Mouse (Mus musculus) ES-E14 (cell line): ENCODE measurements at regions not wholly inside any gene's neighbourhood (a gene's known extent, or its start where the extent isn't known, plus 50 kb on each side); places are given as distances from the start of the nearest gene placed in this dataset.

Experiments used
- DNase-seq: peaks from one replicate; pipeline ENCODE4 v3.0.0-alpha.2; 2013; ENCODE audit warnings: low read depth, low spot score
- H3K27ac ChIP-seq: 2 replicates; pipeline ENCODE4 v1.5.1; 2012; ENCODE audit warnings: low read depth, mild to moderate bottlenecking, low read length, moderate library complexity, mixed read lengths; ENCODE audit not compliant: poor library complexity, insufficient read depth, severe bottlenecking
- H3K36me3 ChIP-seq: 2 replicates; pipeline ENCODE4 v1.6.1; 2012; ENCODE audit warnings: mild to moderate bottlenecking, low read length, moderate library complexity, mixed read lengths; ENCODE audit not compliant: control insufficient read depth, poor library complexity, insufficient read depth, severe bottlenecking
- H3K4me1 ChIP-seq, 2 experiments: fragments of 150-350 bp in 1 of 2; sonication (generic) in 1 of 2; 2 replicates each; pipeline ENCODE4 v1.6.1; 2012; ENCODE audit warnings: low read length in 2 of 2, mild to moderate bottlenecking in 1 of 2, mixed read lengths in 1 of 2; ENCODE audit not compliant: control insufficient read depth in 2 of 2, insufficient read depth in 2 of 2, poor library complexity in 1 of 2
- H3K4me3 ChIP-seq, 2 experiments: fragments of 150-350 bp in 1 of 2; sonication (generic) in 1 of 2; 2 replicates each; pipeline ENCODE4 v1.5.1; 2012; ENCODE audit warnings: low read length in 2 of 2, low read depth in 1 of 2, mild to moderate bottlenecking in 1 of 2, mixed read lengths in 1 of 2; ENCODE audit not compliant: insufficient read depth in 1 of 2, poor library complexity in 1 of 2, severe bottlenecking in 1 of 2
- H3K9ac ChIP-seq: 2 replicates; pipeline ENCODE4 v1.6.1; 2012; ENCODE audit warnings: low read depth, mild to moderate bottlenecking, low read length, mixed read lengths; ENCODE audit not compliant: poor library complexity, insufficient read depth, severe bottlenecking
- H3K9me3 ChIP-seq: fragments of 150-350 bp; sonication (generic); 2 replicates; pipeline ENCODE4 v1.6.1; 2012; ENCODE audit warnings: low read depth, mild to moderate bottlenecking, low read length; ENCODE audit not compliant: control insufficient read depth, insufficient read depth
- CHD2 ChIP-seq: IDR thresholded peaks from 2 replicates; pipeline ENCODE4 v1.6.1; 2014; ENCODE audit warnings: mild to moderate bottlenecking, low read depth, low read length, inconsistent platforms
- HCFC1 ChIP-seq: IDR thresholded peaks from 2 replicates; pipeline ENCODE4 v1.6.1; 2012; ENCODE audit warnings: low read length, inconsistent platforms, borderline replicate concordance; ENCODE audit not compliant: insufficient read depth
- MAFK ChIP-seq: IDR thresholded peaks from 2 replicates; pipeline ENCODE4 v1.6.1; 2014; ENCODE audit warnings: mild to moderate bottlenecking, low read depth, low read length, inconsistent platforms; ENCODE audit not compliant: insufficient read depth
- ZC3H11A ChIP-seq: IDR thresholded peaks from 2 replicates; pipeline ENCODE4 v1.6.1; 2012; ENCODE audit warnings: low read depth, mild to moderate bottlenecking, inconsistent platforms, low read length, borderline replicate concordance
- ZNF384 ChIP-seq: IDR thresholded peaks from 2 replicates; pipeline ENCODE4 v1.6.1; 2012; ENCODE audit warnings: low read depth, low read length, inconsistent platforms
- in situ Hi-C, 2 experiments: fragments of 600-800 bp; cut with MboI; formaldehyde crosslinking; loops; one replicate each; pipeline ENCODE4 v1.15.1; 2025; ENCODE audit warnings: low sequenced_read_pairs in 2 of 2, inconsistent platforms in 1 of 2; ENCODE audit not compliant: unreplicated experiment in 2 of 2

GRCm38 (mm10) chr16:30797006-30797405 is 197.5 kb downstream of the Fam43a start:
- Histone ChIP-seq H3K9me3 (no peaks in the 10 kb centered on the region; the same call in 1 of the 2 replicates), H3K4me1 (peaks cover 0 to 2% of the 10 kb centered on the region in 2 experiments; a peak in 1 of 4 replicates), H3K27ac (no peak overlapping the region), H3K36me3 (no peaks in the 10 kb centered on the region), H3K9ac (no peak overlapping the region), H3K4me3 (no peak overlapping the region)
- in situ Hi-C loops = no loop called here
- TF ChIP-seq HCFC1 (no peak), ZNF384 (no peak), CHD2 (no peak), ZC3H11A (no peak), MAFK (no peak)
- DNase-seq = no peak

DNA sequence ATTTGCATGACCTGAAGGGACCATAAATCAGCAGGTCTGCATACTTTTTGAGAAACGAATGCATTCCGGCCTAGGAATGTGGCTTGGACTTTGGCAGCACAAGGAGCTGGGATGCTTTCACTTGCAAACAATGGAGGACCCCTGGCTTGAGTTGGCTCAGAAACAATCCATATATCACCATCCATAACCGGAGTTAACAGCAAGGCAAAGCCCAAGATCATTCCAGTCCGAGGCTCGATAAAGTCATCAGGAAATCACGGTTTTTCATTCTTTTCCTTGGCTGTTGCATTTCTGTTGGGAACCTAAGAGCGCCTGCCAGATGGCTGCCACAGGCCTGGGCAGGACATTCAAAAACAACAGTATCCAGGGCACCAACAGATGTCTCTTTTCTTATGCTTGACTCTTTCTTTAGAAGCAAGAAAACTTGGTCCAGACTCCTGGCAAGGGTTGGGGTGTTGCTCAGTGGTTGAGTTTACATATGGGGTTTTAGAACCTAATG is 198.5 kb downstream of the Fam43a start:
- no peak overlapping the region for H3K27ac ChIP-seq
- no peak for DNase-seq
- peaks cover 0 to 2% of the 10 kb centered on the region in 2 experiments; a peak in 1 of 4 replicates for H3K4me1 ChIP-seq
- TF ChIP-seq MAFK = no peak
- no peak for TF ChIP-seq HCFC1
- no peak for TF ChIP-seq CHD2
- no peak for TF ChIP-seq ZC3H11A
- no peak for TF ChIP-seq ZNF384
- in situ Hi-C loops = no loop called here
- H3K4me3 ChIP-seq = no peak overlapping the region
- no peak overlapping the region for H3K9ac ChIP-seq
- H3K9me3 ChIP-seq = no peaks in the 10 kb centered on the region; the same call in 1 of the 2 replicates
- H3K36me3 ChIP-seq = no peaks in the 10 kb centered on the region

DNA sequence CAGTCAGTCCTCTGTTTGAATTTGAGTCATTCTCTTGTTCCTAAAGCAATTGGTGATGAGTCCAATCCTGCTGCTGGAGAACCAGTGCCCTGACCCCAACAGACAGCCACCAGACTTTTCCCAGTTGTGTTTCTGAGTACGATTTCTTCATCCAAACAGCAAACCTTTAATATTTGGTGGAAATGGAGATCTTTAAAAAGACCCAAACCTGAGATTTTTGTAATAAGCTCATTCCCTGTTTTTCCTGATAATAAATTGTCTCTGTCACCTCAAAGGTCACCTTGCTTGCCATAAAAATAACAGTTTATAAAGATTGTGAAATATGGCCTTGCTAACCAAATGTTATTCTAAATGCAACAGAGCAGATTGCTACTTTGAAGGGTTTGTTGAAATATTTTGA is 199.0 kb downstream of the Fam43a start:
- no peak for DNase-seq
- no peaks in the 10 kb centered on the region; the same call in 1 of the 2 replicates for H3K9me3 ChIP-seq
- TF ChIP-seq HCFC1 = no peak
- TF ChIP-seq CHD2 = no peak
- TF ChIP-seq ZC3H11A = no peak
- TF ChIP-seq ZNF384 = no peak
- TF ChIP-seq MAFK = no peak
- in situ Hi-C loops = no loop called here
- H3K9ac ChIP-seq = no peak overlapping the region
- no peak overlapping the region for H3K27ac ChIP-seq
- H3K4me3 ChIP-seq = no peak overlapping the region
- H3K36me3 ChIP-seq = no peaks in the 10 kb centered on the region
- peaks cover 0 to 2% of the 10 kb centered on the region in 2 experiments; a peak in 1 of 4 replicates for H3K4me1 ChIP-seq

- H3K4me3 ChIP-seq = no peak overlapping the region
- no peaks in the 10 kb centered on the region; the same call in 1 of the 2 replicates for H3K9me3 ChIP-seq
- peaks cover 0 to 2% of the 10 kb centered on the region in 2 experiments; a peak in 1 of 4 replicates for H3K4me1 ChIP-seq
- no peak overlapping the region for H3K27ac ChIP-seq
- in situ Hi-C loops = no loop called here
- no peak overlapping the region for H3K9ac ChIP-seq
- TF ChIP-seq ZNF384 (no peak), CHD2 (no peak), HCFC1 (no peak), MAFK (no peak), ZC3H11A (no peak)
- no peaks in the 10 kb centered on the region for H3K36me3 ChIP-seq
- DNase-seq = no peak
Measured at GRCm38 (mm10) chr16:30799699-30800483, 200.4 kb downstream of the Fam43a start.
